Comparison of ENCODE assay signal across 35 mouse cellular contexts in genomic region chr14:62324943-62325342, GRCm38 (mm10). TPM values are rescaled to one million over a fixed set of nuclear protein-coding genes. Genes with fewer than 3 reads are reported as not detected.
"Had no signal": no experiment of that assay in that cellular context is flagged by ENCODE, and none has a peak within 500 bp of the region (broad histone marks: within the 10 kb centered on the region; RNA-seq: fewer than 3 reads in every experiment).

No protein-coding gene starts in this region.

- DNase-seq: heart, postnatal 10 days; heart, postnatal 14 days; heart, postnatal 36 days; heart, postnatal 4 days; kidney, adult 11 months; kidney, adult 18-20 months; kidney, adult 2 months; kidney, adult 8-10 months; kidney, adult 9 months; kidney, postnatal 10 days; kidney, postnatal 14 days; kidney, postnatal 25 days; kidney, postnatal 36 days; kidney, postnatal 4 days; layer of hippocampus, adult 9-11 months; layer of hippocampus, postnatal 36 days had no signal

- ATAC-seq: hindbrain, embryonic 16.5 days; hindbrain, postnatal 0 days; inflammation-experienced regulatory T-cells, adult 6 months; intestine, embryonic 15.5 days; intestine, embryonic 16.5 days; intestine, postnatal 0 days had no signal

- H3K4me2 ChIP-seq: heart, embryonic 11.5 days; heart, embryonic 12.5 days; heart, embryonic 13.5 days; heart, embryonic 15.5 days; hindbrain, embryonic 12.5 days; hindbrain, embryonic 13.5 days; hindbrain, embryonic 14.5 days; hindbrain, embryonic 15.5 days; intestine, embryonic 15.5 days; kidney, embryonic 15.5 days had no signal

- H3K9me3 ChIP-seq: heart, embryonic 10.5 days; heart, embryonic 12.5 days; heart, embryonic 13.5 days; heart, embryonic 15.5 days; hindbrain, embryonic 10.5 days; hindbrain, embryonic 12.5 days; hindbrain, embryonic 13.5 days; hindbrain, embryonic 15.5 days; intestine, embryonic 15.5 days; kidney, embryonic 15.5 days had no signal

- H3K36me3 ChIP-seq: heart, embryonic 10.5 days; heart, embryonic 12.5 days; heart, embryonic 13.5 days; heart, embryonic 15.5 days; hindbrain, embryonic 10.5 days; hindbrain, embryonic 12.5 days; hindbrain, embryonic 13.5 days; hindbrain, embryonic 15.5 days; intestine, embryonic 15.5 days; kidney, embryonic 15.5 days had no signal

- H3K27me3 ChIP-seq: heart, embryonic 12.5 days; heart, embryonic 13.5 days; heart, embryonic 15.5 days; hindbrain, embryonic 12.5 days; hindbrain, embryonic 13.5 days; hindbrain, embryonic 15.5 days; intestine, embryonic 15.5 days; kidney, embryonic 15.5 days had no signal

- H3K9ac ChIP-seq: heart, embryonic 12.5 days; heart, embryonic 13.5 days; heart, embryonic 15.5 days; hindbrain, embryonic 12.5 days; hindbrain, embryonic 13.5 days; hindbrain, embryonic 14.5 days; hindbrain, embryonic 15.5 days; intestine, embryonic 15.5 days; kidney, embryonic 15.5 days had no signal

- H3K4me1 ChIP-seq: heart, embryonic 15.5 days; hindbrain, embryonic 12.5 days; hindbrain, embryonic 13.5 days; hindbrain, embryonic 15.5 days; intestine, embryonic 15.5 days had no signal

- H3K4me3 ChIP-seq: heart, embryonic 10.5 days; heart, embryonic 12.5 days; heart, embryonic 13.5 days; heart, embryonic 15.5 days; hindbrain, embryonic 10.5 days; hindbrain, embryonic 12.5 days; hindbrain, embryonic 13.5 days; hindbrain, embryonic 15.5 days; intestine, embryonic 15.5 days; kidney, embryonic 15.5 days; layer of hippocampus, adult 2 months had no signal

- H3K27ac ChIP-seq: heart, embryonic 10.5 days; heart, embryonic 13.5 days; heart, embryonic 15.5 days; hindbrain, embryonic 10.5 days; hindbrain, embryonic 12.5 days; hindbrain, embryonic 13.5 days; hindbrain, embryonic 14.5 days; hindbrain, embryonic 15.5 days; hindbrain, postnatal 0 days; intestine, embryonic 15.5 days; kidney, embryonic 15.5 days; kidney, postnatal 0 days; layer of hippocampus, adult 2 months had no signal

RNA-seq across cellular contexts. Expression of gene Dleu7, which starts 32.1 kb away (rescaled TPM):
- polyA plus RNA-seq: inflammation-experienced regulatory T-cells, adult 6 months had no signal
